Comparison of ENCODE assay signal across 8 mouse cellular contexts in genomic region chr14:32073211-32073685, GRCm38 (mm10). TPM values are rescaled to one million over a fixed set of nuclear protein-coding genes. Genes with fewer than 3 reads are reported as not detected.
DNase-seq lines count a peak whose midpoint lies in the region; ATAC-seq lines count a peak whose summit lies in the region.

No protein-coding gene starts in this region.

- H3K4me1 ChIP-seq in heart, embryonic 15.5 days (replicated peaks) = peaks cover 18% of the 10 kb centered on the region

- peak overlapping the region; percentile 74 for H3K27ac ChIP-seq in heart, embryonic 15.5 days

- no peaks in the 10 kb centered on the region for H3K9me3 ChIP-seq in heart, embryonic 15.5 days (replicated peaks)

- 15% methylated on average over 8 of the region's 8 CpGs for WGBS in heart, embryonic 15.5 days

- peak; percentile 72 for DNase-seq in retina, postnatal 1 day
- DNase-seq in retina, embryonic 14.5 days (ENCODE audit: low spot score) = no peak
- peak; percentile 51 to 66 for DNase-seq in cerebellum, postnatal 14 days
- peak; percentile 30 to 71 for DNase-seq in left cerebral cortex, adult 8-10 months (ENCODE audit: low spot score in 2 of 2)
- DNase-seq in right cerebral cortex, postnatal 10 days (ENCODE audit: low spot score in 2 of 2) = peak; percentile 43
- DNase-seq in yolk sac, embryonic 10.5 days (ENCODE audit: low spot score) = no peak
- no peak for DNase-seq in urinary bladder, postnatal 36 days (ENCODE audit: low spot score in 2 of 2)

- peak; percentile 83 for ATAC-seq in heart, embryonic 15.5 days (replicated peaks; ENCODE audit: insufficient number of reproducible peaks, insufficient read depth, low FRiP score, low read depth)

- no peak overlapping the region for H3K4me3 ChIP-seq in heart, embryonic 15.5 days

- H3K36me3 ChIP-seq in heart, embryonic 15.5 days = no peaks in the 10 kb centered on the region

- H3K9ac ChIP-seq in heart, embryonic 15.5 days = no peak overlapping the region

- H3K27me3 ChIP-seq in heart, embryonic 15.5 days = no peaks in the 10 kb centered on the region

- no peak overlapping the region for H3K4me2 ChIP-seq in heart, embryonic 15.5 days

RNA-seq across cellular contexts. Expression of gene Oxnad1, which starts 11.9 kb away (rescaled TPM):
- 34.3 and 38.4 TPM in 2 replicates for polyA plus RNA-seq in heart, embryonic 15.5 days (2015; fragmentation: Nextera tagmentation; extraction: Ambion mirVana)
- 10 to 100 TPM; 13.7 to 18.5 (median 16.4) TPM for total RNA-seq in left cerebral cortex, adult 8-10 months (2022)

RNA-seq across cellular contexts. Expression of gene Dph3, which starts 12.3 kb away (rescaled TPM):
- polyA plus RNA-seq in heart, embryonic 15.5 days (2015; fragmentation: Nextera tagmentation; extraction: Ambion mirVana) = 66.3 and 81.3 TPM in 2 replicates
- 10 to 100 TPM; 41.0 to 45.8 (median 45.1) TPM for total RNA-seq in left cerebral cortex, adult 8-10 months (2022)

RNA-seq across cellular contexts. Expression of gene Galnt15, which starts 44.5 kb away (rescaled TPM):
- polyA plus RNA-seq in heart, embryonic 15.5 days (2015; fragmentation: Nextera tagmentation; extraction: Ambion mirVana) = 0.24 and 0.38 TPM in 2 replicates
- total RNA-seq in left cerebral cortex, adult 8-10 months (2022) = 1 to 10 TPM; 2.4 to 4.9 (median 4.1) TPM

Comparison
In these comparisons a context has a peak if more than half of its experiments do, and no peak if none do; other contexts are left out.
1. DNase-seq: peak in retina, postnatal 1 day (single experiment), cerebellum, postnatal 14 days (2 of 2), left cerebral cortex, adult 8-10 months (2 of 2) and right cerebral cortex, postnatal 10 days (2 of 2); none in retina, embryonic 14.5 days (single experiment), yolk sac, embryonic 10.5 days (single experiment) and urinary bladder, postnatal 36 days (0 of 2).